Mouse (Mus musculus) MEL (cell line): ENCODE results near the gene Itln1. TPM values are rescaled to one million over a fixed set of nuclear protein-coding genes. Genes with fewer than 3 reads are reported as not detected.

Experiments used
- DNase-seq: peaks from one replicate; pipeline ENCODE4 v3.0.0; 2011; ENCODE audit warnings: low read depth, low spot score
- H3K27ac ChIP-seq: 2 replicates; pipeline ENCODE4 v1.5.1; 2012; ENCODE audit warnings: low read depth, mild to moderate bottlenecking, control low read depth, low read length, moderate library complexity; ENCODE audit not compliant: control insufficient read depth
- H3K27me3 ChIP-seq, 2 experiments: fragments of 150-350 bp in 1 of 2; sonication (generic) in 1 of 2; 2 replicates each; pipeline ENCODE4 v1.6.1; 2012; ENCODE audit warnings: low read length in 2 of 2, mild to moderate bottlenecking in 2 of 2, improper control_type of control experiment in 1 of 2, moderate library complexity in 1 of 2; ENCODE audit not compliant: insufficient read depth in 2 of 2, control insufficient read depth in 1 of 2
- H3K36me3 ChIP-seq, 2 experiments: 2 replicates each; pipeline ENCODE4 v1.6.1; 2012 to 2014; ENCODE audit warnings: low read length in 2 of 2, improper control_type of control experiment in 1 of 2, inconsistent platforms in 1 of 2, mild to moderate bottlenecking in 1 of 2; ENCODE audit not compliant: insufficient read depth in 2 of 2, control insufficient read depth in 1 of 2
- H3K4me1 ChIP-seq, 2 experiments: fragments of 150-350 bp in 1 of 2; sonication (generic) in 1 of 2; 2 replicates each; pipeline ENCODE4 v1.6.1; 2012; ENCODE audit warnings: low read length in 2 of 2, improper control_type of control experiment in 1 of 2, mild to moderate bottlenecking in 1 of 2; ENCODE audit not compliant: insufficient read depth in 2 of 2, control insufficient read depth in 1 of 2
- H3K4me3 ChIP-seq, 2 experiments: fragments of 150-350 bp in 1 of 2; sonication (generic) in 1 of 2; 2 replicates each; pipeline ENCODE4 v1.5.1; 2012; ENCODE audit warnings: low read depth in 2 of 2, low read length in 2 of 2, mild to moderate bottlenecking in 2 of 2, moderate library complexity in 2 of 2, control low read depth in 1 of 2, improper control_type of control experiment in 1 of 2; ENCODE audit not compliant: control insufficient read depth in 1 of 2, insufficient read depth in 1 of 2
- H3K79me2 ChIP-seq: 2 replicates; pipeline ENCODE4 v1.6.1; 2012; ENCODE audit warnings: mild to moderate bottlenecking, low read length, moderate library complexity; ENCODE audit not compliant: control insufficient read depth, poor library complexity, insufficient read depth
- H3K9ac ChIP-seq: 2 replicates; pipeline ENCODE4 v1.6.1; 2012; ENCODE audit warnings: low read depth, mild to moderate bottlenecking, control low read depth, low read length, moderate library complexity; ENCODE audit not compliant: control insufficient read depth, poor library complexity, severe bottlenecking
- H3K9me3 ChIP-seq: fragments of 150-350 bp; sonication (generic); replicated peaks from 2 replicates; pipeline ENCODE4 v1.6.1; 2012; ENCODE audit warnings: mild to moderate bottlenecking, low read length, improper control_type of control experiment, moderate library complexity; ENCODE audit not compliant: insufficient read depth
- CHD1 ChIP-seq: IDR thresholded peaks from 2 replicates; pipeline ENCODE4 v1.6.1; 2012; ENCODE audit warnings: low read depth, mild to moderate bottlenecking, inconsistent platforms, low read length, improper control_type of control experiment
- E2F4 ChIP-seq: IDR thresholded peaks from 2 replicates; pipeline ENCODE4 v1.6.1; 2011; ENCODE audit warnings: low read depth, low read length, improper control_type of control experiment, borderline replicate concordance
- ELF1 ChIP-seq: IDR thresholded peaks from 2 replicates; pipeline ENCODE4 v1.6.1; 2014; ENCODE audit warnings: low read depth, mild to moderate bottlenecking, inconsistent platforms, low read length, improper control_type of control experiment, moderate library complexity
- EP300 ChIP-seq, 2 experiments: IDR thresholded peaks; 2 replicates each; pipeline ENCODE4 v1.6.1; 2011; ENCODE audit warnings: improper control_type of control experiment in 2 of 2, low read length in 2 of 2, low read depth in 1 of 2, mild to moderate bottlenecking in 1 of 2
- GABPA ChIP-seq: IDR thresholded peaks from 2 replicates; pipeline ENCODE4 v1.6.1; 2012; ENCODE audit warnings: low read depth, mild to moderate bottlenecking, inconsistent platforms, low read length, improper control_type of control experiment, moderate library complexity
- GATA1 ChIP-seq: IDR thresholded peaks from 2 replicates; pipeline ENCODE4 v1.6.1; 2011; ENCODE audit warnings: low read depth, low read length, improper control_type of control experiment
- HCFC1 ChIP-seq: IDR thresholded peaks from 2 replicates; pipeline ENCODE4 v1.6.1; 2012; ENCODE audit warnings: low read depth, mild to moderate bottlenecking, inconsistent platforms, low read length, improper control_type of control experiment, moderate library complexity
- JUND ChIP-seq: IDR thresholded peaks from 2 replicates; pipeline ENCODE4 v1.6.1; 2011; ENCODE audit warnings: low read depth, mild to moderate bottlenecking, improper control_type of control experiment, low read length
- MAFK ChIP-seq: IDR thresholded peaks from 2 replicates; pipeline ENCODE4 v1.6.1; 2011; ENCODE audit warnings: low read depth, mild to moderate bottlenecking, low read length, improper control_type of control experiment, borderline replicate concordance
- MAX ChIP-seq: IDR thresholded peaks from 2 replicates; pipeline ENCODE4 v1.6.1; 2011; ENCODE audit warnings: low read length, improper control_type of control experiment
- MAZ ChIP-seq: IDR thresholded peaks from 2 replicates; pipeline ENCODE4 v1.6.1; 2012; ENCODE audit warnings: low read depth, mild to moderate bottlenecking, inconsistent platforms, low read length, improper control_type of control experiment
- MEF2A ChIP-seq: IDR thresholded peaks from 2 replicates; pipeline ENCODE4 v1.6.1; 2014; ENCODE audit warnings: low read depth, mild to moderate bottlenecking, inconsistent platforms, low read length, improper control_type of control experiment; ENCODE audit not compliant: poor library complexity, insufficient replicate concordance, severe bottlenecking; ENCODE audit errors: extremely low read depth
- MXI1 ChIP-seq: IDR thresholded peaks from 2 replicates; pipeline ENCODE4 v1.6.1; 2011; ENCODE audit warnings: mild to moderate bottlenecking, low read depth, low read length, improper control_type of control experiment
- MYC ChIP-seq: IDR thresholded peaks from 2 replicates; pipeline ENCODE4 v1.6.1; 2011; ENCODE audit warnings: low read depth, mild to moderate bottlenecking, low read length, improper control_type of control experiment, moderate library complexity
- NELFE ChIP-seq: IDR thresholded peaks from 2 replicates; pipeline ENCODE4 v1.6.1; 2011; ENCODE audit warnings: low read depth, low read length, improper control_type of control experiment
- NRF1 ChIP-seq: IDR thresholded peaks from 2 replicates; pipeline ENCODE4 v1.6.1; 2014; ENCODE audit warnings: low read depth, mild to moderate bottlenecking, inconsistent platforms, low read length, improper control_type of control experiment, moderate library complexity; ENCODE audit not compliant: poor library complexity, insufficient read depth, severe bottlenecking
- POLR2AphosphoS2 ChIP-seq: IDR thresholded peaks from 2 replicates; pipeline ENCODE4 v1.6.1; 2011; ENCODE audit warnings: low read length, improper control_type of control experiment
- POLR2AphosphoS5 ChIP-seq: IDR thresholded peaks from 2 replicates; pipeline ENCODE4 v1.6.1; 2012; ENCODE audit warnings: low read depth, borderline replicate concordance, mild to moderate bottlenecking, inconsistent platforms, low read length, moderate library complexity, mixed read lengths
- RAD21 ChIP-seq: IDR thresholded peaks from 2 replicates; pipeline ENCODE4 v1.6.1; 2011; ENCODE audit warnings: mild to moderate bottlenecking, low read depth, low read length, improper control_type of control experiment
- RCOR1 ChIP-seq: IDR thresholded peaks from 2 replicates; pipeline ENCODE4 v1.6.1; 2012; ENCODE audit warnings: low read depth, mild to moderate bottlenecking, inconsistent platforms, low read length, improper control_type of control experiment
- SIN3A ChIP-seq: IDR thresholded peaks from 2 replicates; pipeline ENCODE4 v1.6.1; 2012; ENCODE audit warnings: low read length, improper control_type of control experiment, inconsistent platforms
- TBP ChIP-seq: IDR thresholded peaks from 2 replicates; pipeline ENCODE4 v1.8.0; 2011; ENCODE audit warnings: low read depth, low read length, improper control_type of control experiment
- TCF12 ChIP-seq: IDR thresholded peaks from 2 replicates; pipeline ENCODE4 v1.6.1; 2014; ENCODE audit warnings: low read depth, mild to moderate bottlenecking, inconsistent platforms, low read length, improper control_type of control experiment, moderate library complexity
- UBTF ChIP-seq: IDR thresholded peaks from 2 replicates; pipeline ENCODE4 v1.6.1; 2012; ENCODE audit warnings: low read depth, mild to moderate bottlenecking, inconsistent platforms, low read length, improper control_type of control experiment, moderate library complexity, borderline replicate concordance; ENCODE audit not compliant: insufficient read depth
- USF1 ChIP-seq: IDR thresholded peaks from 2 replicates; pipeline ENCODE4 v1.6.1; 2014; ENCODE audit warnings: low read depth, mild to moderate bottlenecking, inconsistent platforms, low read length, improper control_type of control experiment, moderate library complexity
- USF2 ChIP-seq, 2 experiments: IDR thresholded peaks; 2 replicates each; pipeline ENCODE4 v1.6.1; 2011 to 2012; ENCODE audit warnings: improper control_type of control experiment in 2 of 2, low read length in 2 of 2, borderline replicate concordance in 1 of 2, inconsistent platforms in 1 of 2, low read depth in 1 of 2, mild to moderate bottlenecking in 1 of 2; ENCODE audit not compliant: insufficient read depth in 1 of 2
- ZKSCAN1 ChIP-seq: IDR thresholded peaks from 2 replicates; pipeline ENCODE4 v1.6.1; 2012; ENCODE audit warnings: low read depth, mild to moderate bottlenecking, inconsistent platforms, low read length, improper control_type of control experiment, moderate library complexity
- ZMIZ1 ChIP-seq: IDR thresholded peaks from 2 replicates; pipeline ENCODE4 v1.6.1; 2012; ENCODE audit warnings: low read depth, mild to moderate bottlenecking, inconsistent platforms, low read length, improper control_type of control experiment, moderate library complexity
- ZNF384 ChIP-seq: IDR thresholded peaks from 2 replicates; pipeline ENCODE4 v1.6.1; 2012; ENCODE audit warnings: low read depth, mild to moderate bottlenecking, inconsistent platforms, low read length, improper control_type of control experiment
- polyA plus RNA-seq, 2 experiments: library from polyadenylated mRNA; stranded (reverse) in 1 of 2; unstranded in 1 of 2; fragments of >175 nt in 1 of 2; fragments of >200 nt in 1 of 2; gene quantifications; 2 replicates each; pipeline versions ENCODE4 v1.2.1 to v1.2.4; 2012; ENCODE audit warnings: low replicate concordance in 2 of 2, low read depth in 1 of 2; ENCODE audit not compliant: insufficient read length in 2 of 2, insufficient read depth in 1 of 2, missing spikeins in 1 of 2
- total RNA-seq: library from RNA; depleted of rRNA; stranded (reverse); fragments of 300-350 nt; gene quantifications from 2 replicates; pipeline ENCODE4 v1.2.3, GENCODE M21; 2012

Itln1 gene
- total and polyA plus RNA-seq, 3 experiments, result not detected

DNA sequence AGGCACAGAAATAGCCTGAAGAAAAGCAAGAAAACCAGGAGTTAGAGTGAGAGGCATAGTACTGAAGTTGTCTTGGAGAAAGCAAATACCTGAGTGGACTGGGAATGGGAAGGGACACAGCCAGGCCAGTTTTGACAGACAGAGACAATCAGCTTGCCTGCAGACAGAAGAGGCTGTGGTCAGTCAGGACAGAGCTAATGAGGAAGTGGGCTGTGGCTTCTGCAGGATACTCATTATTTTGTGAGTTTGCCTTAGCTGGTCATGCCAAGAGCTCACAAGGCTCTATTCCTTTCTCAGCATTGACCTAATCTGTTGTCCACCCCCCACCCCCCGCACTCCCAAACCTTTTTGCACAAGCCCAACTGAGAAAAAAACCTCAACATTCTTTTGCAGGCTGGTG, 26.1 kb upstream of the Itln1 start:
- no peak for TF ChIP-seq ZNF384
- no peak for TF ChIP-seq ELF1
- no peak for TF ChIP-seq SIN3A
- no peak for TF ChIP-seq MXI1
- TF ChIP-seq MAZ, result no peak
- TF ChIP-seq MYC, result no peak
- TF ChIP-seq TBP, result no peak
- no peak for TF ChIP-seq USF2 (IDR thresholded peaks at IDR 0.05; ENCODE audit: borderline replicate concordance in 1 of 2, insufficient read depth in 1 of 2, low read depth in 1 of 2, low read length in 2 of 2)
- TF ChIP-seq NELFE, result no peak
- no peak for TF ChIP-seq ZKSCAN1
- TF ChIP-seq TCF12, result no peak
- no peak for TF ChIP-seq USF1
- no peak for TF ChIP-seq UBTF
- no peak for TF ChIP-seq MAX
- no peak for TF ChIP-seq GATA1
- H3K27me3 ChIP-seq, result no peaks in the 10 kb centered on the region
- no peak overlapping the region for H3K4me3 ChIP-seq
- H3K4me1 ChIP-seq, result no peaks in the 10 kb centered on the region
- H3K27ac ChIP-seq, result no peak overlapping the region
- H3K9me3 ChIP-seq, result no peaks in the 10 kb centered on the region
- DNase-seq, result no peak
- no peaks in the 10 kb centered on the region for H3K79me2 ChIP-seq
- H3K36me3 ChIP-seq, result no peaks in the 10 kb centered on the region
- no peak overlapping the region for H3K9ac ChIP-seq

DNA sequence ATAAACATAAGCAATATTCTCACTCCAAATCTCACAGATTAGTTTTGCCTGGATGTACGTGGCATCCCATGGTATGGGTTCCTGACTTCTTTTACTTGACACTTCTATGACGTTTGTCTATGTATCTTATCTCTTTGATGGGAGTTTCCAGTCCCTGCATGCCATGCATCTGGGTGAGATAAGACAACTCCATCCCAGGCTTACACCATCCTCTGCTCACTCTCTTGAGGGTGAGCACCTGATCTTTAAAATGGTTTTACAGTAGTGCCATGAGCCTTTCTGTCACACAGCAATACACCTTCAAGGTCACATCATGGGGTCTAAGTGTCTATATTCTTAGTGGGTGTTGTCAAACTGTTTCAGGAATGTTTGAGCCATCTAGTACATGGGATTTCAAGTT, 25.2 kb upstream of the Itln1 start:
- H3K4me1 ChIP-seq, result no peaks in the 10 kb centered on the region
- H3K27ac ChIP-seq, result no peak overlapping the region
- no peaks in the 10 kb centered on the region for H3K9me3 ChIP-seq
- DNase-seq, result no peak
- no peaks in the 10 kb centered on the region for H3K36me3 ChIP-seq
- H3K4me3 ChIP-seq, result no peak overlapping the region
- no peaks in the 10 kb centered on the region for H3K27me3 ChIP-seq
- H3K9ac ChIP-seq, result no peak overlapping the region
- no peaks in the 10 kb centered on the region for H3K79me2 ChIP-seq
- no peak for TF ChIP-seq GABPA
- no peak for TF ChIP-seq HCFC1
- TF ChIP-seq ZMIZ1, result no peak
- TF ChIP-seq EP300 (IDR thresholded peaks at IDR 0.05; ENCODE audit: low read depth in 1 of 2, low read length in 2 of 2), result no peak
- TF ChIP-seq USF1, result no peak
- no peak for TF ChIP-seq MAFK
- no peak for TF ChIP-seq JUND
- no peak for TF ChIP-seq RCOR1
- no peak for TF ChIP-seq POLR2AphosphoS2
- TF ChIP-seq ZNF384, result no peak
- no peak for TF ChIP-seq MYC
- TF ChIP-seq NRF1, result no peak
- no peak for TF ChIP-seq MAX
- TF ChIP-seq POLR2AphosphoS5, result no peak
- no peak for TF ChIP-seq USF2 (IDR thresholded peaks at IDR 0.05; ENCODE audit: borderline replicate concordance in 1 of 2, insufficient read depth in 1 of 2, low read depth in 1 of 2, low read length in 2 of 2)
- no peak for TF ChIP-seq TCF12
- TF ChIP-seq E2F4, result no peak
- no peak for TF ChIP-seq CHD1
- no peak for TF ChIP-seq MEF2A
- TF ChIP-seq RAD21, result no peak
